Mouse (Mus musculus): ENCODE measurements at regions not wholly inside any gene's neighbourhood (a gene's known extent, or its start where the extent isn't known, plus 50 kb on each side); places are given as distances from the start of the nearest gene placed in this dataset.

- TF ChIP-seq POLR2A (IDR thresholded peaks at IDR 0.05; ENCODE audit: low read depth, low read length) (no peak), CTCF (IDR thresholded peaks at IDR 0.05; ENCODE audit: borderline replicate concordance, insufficient read depth, low read length) (no peak)
Observed at GRCm38 (mm10) chr6:31284390-31284789, 114.1 kb upstream of the Mkln1 start.
